Mouse (Mus musculus) kidney, embryonic 14.5 days (tissue): ENCODE data around the gene Agl. TPM values are rescaled to one million over a fixed set of nuclear protein-coding genes. Genes with fewer than 3 reads are reported as not detected.
"Not testable (repeated sequence)": the region's sequence is repeated elsewhere in the genome, so short reads cannot be mapped to it uniquely, and the experiment has no call there.

ENCODE experiments used
- ATAC-seq: fragments of 200-750 bp; cut with Nextera tagmentation; 2 replicates; pipeline ENCODE4 v1.8.0; 2017; ENCODE audit warnings: moderate number of reproducible peaks, mild to moderate bottlenecking, moderate TSS enrichment, moderate library complexity; ENCODE audit not compliant: low FRiP score, low TSS enrichment
- H3K27ac ChIP-seq: fragments of 300-500 bp; sonication (generic); 2 replicates; pipeline ENCODE4 v1.5.1; 2014; ENCODE audit warnings: low read depth, mild to moderate bottlenecking, low read length, moderate library complexity, mixed read lengths
- H3K27me3 ChIP-seq: fragments of 300-500 bp; sonication (generic); 2 replicates; pipeline ENCODE4 v1.6.1; 2014; ENCODE audit warnings: mild to moderate bottlenecking, low read length; ENCODE audit not compliant: control insufficient read depth, insufficient read depth
- H3K36me3 ChIP-seq: fragments of 300-500 bp; sonication (generic); 2 replicates; pipeline ENCODE4 v1.6.1; 2014; ENCODE audit warnings: low read length, mixed read lengths; ENCODE audit not compliant: control insufficient read depth, insufficient read depth
- H3K4me1 ChIP-seq: fragments of 300-500 bp; sonication (generic); 2 replicates; pipeline ENCODE4 v1.6.1; 2014; ENCODE audit warnings: low read length, mixed read lengths; ENCODE audit not compliant: control insufficient read depth, insufficient read depth
- H3K4me2 ChIP-seq: fragments of 300-500 bp; sonication (generic); replicated peaks from 2 replicates; pipeline ENCODE4 v1.6.1; 2014; ENCODE audit warnings: low read depth, mild to moderate bottlenecking, low read length
- H3K4me3 ChIP-seq: fragments of 300-500 bp; sonication (generic); 2 replicates; pipeline ENCODE4 v1.5.1; 2014; ENCODE audit warnings: mild to moderate bottlenecking, low read length
- H3K9ac ChIP-seq: fragments of 300-500 bp; sonication (generic); 2 replicates; pipeline ENCODE4 v1.6.1; 2014; ENCODE audit warnings: low read depth, mild to moderate bottlenecking, low read length, moderate library complexity
- H3K9me3 ChIP-seq: fragments of 300-500 bp; sonication (generic); 2 replicates; pipeline ENCODE4 v1.6.1; 2016; ENCODE audit warnings: low read length; ENCODE audit not compliant: control insufficient read depth
- WGBS: fragments of 180-500 bp; shearing (Covaris S2); extraction: QIAGEN DNeasy Blood & Tissue Kit; methylation state at CpG from one replicate; pipeline ENCODE4 v1.1.7; 2014; 5-methylcytosine and 5-hydroxymethylcytosine counted together
- polyA plus RNA-seq: library from polyadenylated mRNA; unstranded; fragments of >200 nt; fragmentation: Nextera tagmentation; extraction: Ambion mirVana; gene quantifications from 2 replicates; pipeline ENCODE4 v1.2.1, GENCODE M21; 2014

Gene Agl
- polyA plus RNA-seq, 1 experiment from 2014 or later = 22.2 TPM

DNA sequence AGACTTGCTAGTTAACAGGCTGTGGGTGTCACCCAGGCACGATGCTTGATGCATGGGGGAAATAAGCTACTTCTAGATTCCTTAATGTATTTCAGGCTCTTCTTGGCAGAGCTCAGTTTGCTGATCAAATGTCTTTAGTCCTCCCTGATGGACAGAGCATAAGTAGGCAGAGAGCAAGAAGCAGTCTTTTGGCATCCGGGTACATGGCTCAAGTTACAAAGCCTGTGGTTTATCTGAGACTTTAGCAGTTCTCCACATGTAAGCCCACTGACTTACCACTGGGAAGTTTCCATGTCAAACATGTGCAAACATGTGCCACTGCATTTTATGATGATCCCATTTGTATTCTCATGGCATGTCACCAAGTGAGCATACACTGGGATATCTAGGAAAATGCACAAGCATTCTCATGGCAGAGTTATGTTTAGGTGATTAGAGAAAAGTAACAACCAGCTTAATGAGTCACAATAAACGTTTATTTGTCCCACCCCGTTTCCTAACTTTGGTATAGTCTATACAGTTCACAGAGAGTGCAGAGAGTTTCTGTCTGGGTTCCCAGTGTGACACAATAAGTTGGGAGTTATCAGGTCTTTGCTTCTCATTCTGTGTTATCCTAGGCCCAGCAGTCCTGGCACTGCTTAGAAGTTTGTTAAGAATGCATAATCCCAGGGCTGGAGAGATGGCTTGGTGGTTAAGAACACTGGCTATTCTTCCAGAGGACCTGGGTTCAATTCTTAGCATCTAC is 18.7 kb upstream of the Agl start:
- H3K36me3 ChIP-seq = no peaks in the 10 kb centered on the region
- no peaks in the 10 kb centered on the region for H3K27me3 ChIP-seq
- no peak overlapping the region for H3K4me2 ChIP-seq
- H3K27ac ChIP-seq = no peak overlapping the region
- WGBS = 74% methylated on average over 4 of the region's 4 CpGs
- H3K4me3 ChIP-seq = no peak overlapping the region
- no peaks in the 10 kb centered on the region for H3K9me3 ChIP-seq
- H3K9ac ChIP-seq = no peak overlapping the region
- no peaks in the 10 kb centered on the region for H3K4me1 ChIP-seq
- ATAC-seq = no peak

DNA sequence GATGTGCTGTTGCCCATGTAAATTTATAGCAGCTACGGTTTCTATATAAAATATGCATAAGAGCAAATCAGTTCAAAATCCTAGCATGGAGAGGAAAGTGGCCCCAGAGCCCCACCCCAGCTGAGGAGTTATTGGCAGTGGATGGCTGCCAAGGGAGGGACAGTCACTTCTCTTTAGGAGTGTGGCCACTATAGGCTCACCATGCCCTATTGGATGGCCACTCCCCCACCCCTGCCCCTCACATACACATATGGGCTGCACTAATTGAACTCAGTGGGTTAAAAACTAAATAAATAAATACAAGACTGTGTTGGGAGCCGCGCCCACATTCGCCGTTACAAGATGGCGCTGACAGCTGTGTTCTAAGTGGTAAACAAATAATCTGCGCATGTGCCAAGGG is 9.3 kb upstream of the Agl start:
- no peak overlapping the region for H3K27ac ChIP-seq
- H3K27me3 ChIP-seq = no peaks in the 10 kb centered on the region
- H3K36me3 ChIP-seq = no peaks in the 10 kb centered on the region
- WGBS = 92% methylated on average over 6 of the region's 7 CpGs
- ATAC-seq = no peak
- H3K4me1 ChIP-seq = no peaks in the 10 kb centered on the region
- no peak overlapping the region for H3K4me3 ChIP-seq
- H3K9ac ChIP-seq = no peak overlapping the region
- no peaks in the 10 kb centered on the region for H3K9me3 ChIP-seq
- H3K4me2 ChIP-seq = no peak overlapping the region

GRCm38 (mm10) chr3:116816674-116817215 is 8.8 kb upstream of the Agl start:
- Histone ChIP-seq H3K27ac (no peak overlapping the region), H3K27me3 (no peaks in the 10 kb centered on the region), H3K4me3 (no peak overlapping the region), H3K9me3 (no peaks in the 10 kb centered on the region), H3K4me2 (no peak overlapping the region), H3K9ac (no peak overlapping the region), H3K36me3 (no peaks in the 10 kb centered on the region), H3K4me1 (no peaks in the 10 kb centered on the region)
- WGBS = 85% methylated on average over 3 of the region's 3 CpGs
- ATAC-seq = no peak

DNA sequence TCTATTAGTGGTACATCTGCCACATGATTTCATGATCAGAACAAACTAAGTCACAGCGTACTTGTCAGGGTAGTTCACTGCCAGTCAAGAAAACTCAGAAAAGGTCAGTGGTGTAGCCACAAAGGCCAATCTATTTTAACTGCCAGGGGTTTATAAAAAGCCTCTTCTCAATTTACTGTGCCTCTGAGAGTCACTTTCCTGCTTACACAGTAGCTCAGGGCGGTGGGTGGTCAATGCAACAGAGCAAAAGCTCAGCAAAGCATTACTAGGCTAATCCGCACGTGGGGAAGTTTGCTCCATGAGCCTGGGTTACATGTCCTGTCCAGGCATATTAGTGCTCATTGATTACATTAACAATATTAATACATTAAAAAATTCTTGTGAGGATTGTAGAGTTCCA is 8.0 kb upstream of the Agl start:
- no peak overlapping the region for H3K27ac ChIP-seq
- no peak for ATAC-seq
- no peaks in the 10 kb centered on the region for H3K27me3 ChIP-seq
- WGBS = 68% methylated on average over 4 of the region's 4 CpGs
- no peaks in the 10 kb centered on the region for H3K36me3 ChIP-seq
- H3K4me3 ChIP-seq = no peak overlapping the region
- no peak overlapping the region for H3K9ac ChIP-seq
- no peaks in the 10 kb centered on the region for H3K4me1 ChIP-seq
- H3K4me2 ChIP-seq = no peak overlapping the region
- no peaks in the 10 kb centered on the region for H3K9me3 ChIP-seq

DNA sequence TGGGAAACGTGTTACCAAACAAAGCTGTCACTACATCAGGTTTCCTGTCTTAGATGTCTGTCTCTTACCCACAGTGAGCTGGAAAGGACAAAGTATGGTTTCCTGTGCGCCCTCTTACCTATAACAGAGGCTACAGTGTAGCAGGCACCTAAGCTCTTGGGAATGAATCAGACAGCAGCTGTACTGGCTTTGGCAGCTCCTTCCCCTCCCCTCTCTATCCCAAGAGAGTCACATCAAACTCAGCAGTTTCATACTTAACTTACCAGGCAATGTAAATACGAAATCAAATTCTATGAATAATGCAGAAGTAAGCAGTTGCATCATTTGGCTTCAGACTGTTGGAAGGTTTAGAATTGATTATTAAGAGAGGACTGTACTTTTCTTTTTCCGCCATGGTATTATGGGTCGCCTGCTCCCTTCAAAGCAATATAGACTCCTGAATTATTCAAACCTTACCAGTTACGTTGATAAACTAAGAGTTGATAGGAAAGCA is 7.4 kb upstream of the Agl start:
- 85% methylated on average over 6 of the region's 6 CpGs for WGBS
- H3K27ac ChIP-seq = no peak overlapping the region
- no peaks in the 10 kb centered on the region for H3K4me1 ChIP-seq
- no peaks in the 10 kb centered on the region for H3K36me3 ChIP-seq
- no peak overlapping the region for H3K9ac ChIP-seq
- ATAC-seq = no peak
- no peak overlapping the region for H3K4me3 ChIP-seq
- H3K9me3 ChIP-seq = no peaks in the 10 kb centered on the region
- no peaks in the 10 kb centered on the region for H3K27me3 ChIP-seq
- no peak overlapping the region for H3K4me2 ChIP-seq

GRCm38 (mm10) chr3:116812946-116813345 is 5.0 kb upstream of the Agl start:
- Histone ChIP-seq H3K27ac (no peak overlapping the region), H3K9ac (no peak overlapping the region), H3K27me3 (no peaks in the 10 kb centered on the region), H3K4me1 (0 out of 2 replicates have a peak, but pooled peaks cover 3% of the 10 kb centered on the region), H3K4me2 (no peak overlapping the region), H3K4me3 (no peak overlapping the region), H3K9me3 (no peaks in the 10 kb centered on the region), H3K36me3 (no peaks in the 10 kb centered on the region)
- WGBS = 90% methylated on average over 2 of the region's 2 CpGs
- ATAC-seq = no peak

DNA sequence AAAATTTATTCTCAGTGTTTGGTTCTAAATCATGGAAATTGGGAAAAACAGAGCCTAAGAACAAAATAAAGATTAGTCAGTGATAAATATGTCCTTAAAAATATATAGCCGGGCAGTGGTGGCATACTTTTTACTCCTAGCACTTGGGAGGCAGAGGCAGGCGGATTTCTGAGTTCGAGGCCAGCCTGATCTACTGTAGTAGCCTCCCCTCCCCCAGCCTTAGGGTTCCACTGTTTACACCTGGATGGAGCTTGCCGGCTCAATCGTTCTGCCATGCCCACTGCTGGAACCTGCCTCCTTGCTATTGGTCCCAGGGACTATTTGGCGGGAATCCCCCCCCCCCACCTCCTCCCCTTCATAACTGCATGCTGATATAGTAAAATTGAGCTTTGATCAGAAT is 2.4 kb upstream of the Agl start:
- ATAC-seq, H3K4me3 ChIP-seq, H3K9me3 ChIP-seq, H3K27ac ChIP-seq, H3K4me1 ChIP-seq, H3K9ac ChIP-seq, H3K36me3 ChIP-seq, H3K4me2 ChIP-seq, H3K27me3 ChIP-seq: not testable (repeated sequence)
- WGBS = 80% methylated on average over 6 of the region's 6 CpGs

- Histone ChIP-seq H3K4me3 (no peak overlapping the region), H3K4me1 (peaks cover 15% of the 10 kb centered on the region; the same call in 1 of the 2 replicates), H3K4me2 (no peak overlapping the region), H3K9me3 (no peaks in the 10 kb centered on the region), H3K27ac (no peak overlapping the region), H3K9ac (no peak overlapping the region), H3K36me3 (no peaks in the 10 kb centered on the region), H3K27me3 (no peaks in the 10 kb centered on the region)
- 90% methylated on average over 6 of the region's 6 CpGs for WGBS
- no peak for ATAC-seq
Measured at GRCm38 (mm10) chr3:116809221-116809620, 1.3 kb upstream of the Agl start.

DNA sequence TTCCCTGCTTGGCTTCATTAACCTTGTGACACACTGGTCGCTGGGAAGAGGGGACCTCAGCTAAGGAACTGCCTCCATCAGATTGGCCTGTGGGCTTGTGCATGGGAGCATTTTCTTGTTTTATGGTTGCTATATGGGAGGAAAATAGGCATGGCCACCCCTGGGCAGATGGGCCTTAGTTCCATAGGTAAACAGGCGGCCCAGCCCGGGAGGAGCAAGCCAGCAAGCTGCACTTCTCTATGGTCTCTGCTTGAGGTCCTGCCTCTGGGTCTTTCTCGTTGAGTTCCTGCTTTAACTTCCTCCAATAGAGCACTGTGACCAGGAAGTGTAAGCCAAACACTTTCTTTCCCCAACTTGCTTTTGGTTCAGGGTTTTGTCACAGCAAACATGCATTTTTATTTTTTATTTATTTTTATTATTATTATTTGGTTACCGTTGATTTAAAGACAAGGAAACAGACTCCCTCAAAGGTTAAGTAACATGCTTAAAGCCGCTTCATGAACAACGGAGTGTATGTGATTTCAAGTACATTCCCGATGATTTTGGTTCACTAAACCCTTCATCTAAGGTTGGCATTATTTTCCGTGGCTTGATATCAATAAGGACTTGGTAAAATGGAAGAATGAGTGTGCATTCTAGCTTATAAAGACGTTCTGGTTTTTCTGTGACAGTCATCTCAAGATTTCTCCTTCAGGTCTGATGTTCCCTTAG is 696 bp upstream of the Agl start:
- peak overlapping the region; percentile 77 for H3K9ac ChIP-seq
- H3K27me3 ChIP-seq = no peaks in the 10 kb centered on the region
- H3K4me1 ChIP-seq = peaks cover 15% of the 10 kb centered on the region; the same call in 1 of the 2 replicates
- H3K27ac ChIP-seq = peak overlapping the region; percentile 77
- ATAC-seq = peak; percentile 33
- 61% methylated on average over 10 of the region's 10 CpGs for WGBS
- H3K9me3 ChIP-seq = no peaks in the 10 kb centered on the region
- no peaks in the 10 kb centered on the region for H3K36me3 ChIP-seq
- peak overlapping the region; percentile 80 for H3K4me3 ChIP-seq
- H3K4me2 ChIP-seq = peak overlapping the region; percentile 66
